In the genomic region with DNA sequence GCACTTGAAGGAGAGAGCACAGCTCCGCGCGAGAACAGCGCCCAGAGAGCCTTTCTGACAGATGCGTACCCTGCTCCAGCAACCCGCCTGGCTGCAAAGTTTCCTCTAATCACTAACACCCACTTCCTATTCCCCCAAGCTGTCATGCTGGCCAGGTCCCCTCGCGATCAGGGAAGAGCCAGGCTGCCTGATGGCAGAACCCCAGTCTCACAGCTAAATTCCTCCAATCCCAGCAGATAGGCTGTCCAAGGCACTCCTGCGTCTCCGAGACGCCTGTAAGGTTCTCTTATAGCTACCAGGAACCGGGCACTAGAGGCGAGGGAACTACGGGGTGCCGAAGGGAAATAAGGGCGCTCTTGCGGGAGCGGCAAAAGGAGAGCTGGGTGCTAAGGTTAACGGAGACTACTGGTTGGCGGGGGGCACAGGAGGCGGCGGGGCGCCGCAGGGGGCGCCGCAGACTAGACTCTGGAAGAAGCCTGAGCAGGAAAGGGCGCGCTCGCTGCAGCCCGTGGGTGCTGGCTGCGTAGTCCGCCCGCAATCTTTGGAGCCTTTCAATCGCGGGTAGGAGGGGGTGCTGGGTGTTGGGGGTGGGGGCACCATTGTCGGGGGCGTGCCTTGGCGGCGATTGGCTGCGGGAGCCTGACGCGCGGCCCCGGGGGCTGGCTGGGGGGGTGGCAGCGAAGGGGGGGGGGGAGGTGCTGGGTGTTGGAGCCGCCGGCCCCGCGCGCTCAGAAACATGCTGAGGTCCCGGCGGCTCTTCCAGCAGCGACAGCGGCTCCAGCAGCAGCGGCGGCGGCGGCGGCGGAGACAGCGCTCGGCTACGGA, we compare ENCODE assay signal across 8 mouse cellular contexts. TPM values are rescaled to one million over a fixed set of nuclear protein-coding genes. Genes with fewer than 3 reads are reported as not detected.
DNase-seq lines count a peak whose midpoint lies in the region; ATAC-seq lines count a peak whose summit lies in the region.

A gene (plus strand): TSS at position 813 of the 825 bp plus-strand sequence.

- H3K9ac ChIP-seq in heart, embryonic 16.5 days (ENCODE audit: low read length), result peak within 1 kb of the TSS; percentile 90
- no peak within 1 kb of the TSS for H3K9ac ChIP-seq in liver, embryonic 16.5 days (ENCODE audit: low read depth, low read length)
- H3K9ac ChIP-seq in neural tube, embryonic 11.5 days (ENCODE audit: low read length), result peak within 1 kb of the TSS; percentile 37; the same call in 1 of the 2 replicates

- no peaks in the 10 kb centered on the region for H3K36me3 ChIP-seq in forebrain, embryonic 10.5 days (replicated peaks)
- no peaks in the 10 kb centered on the region for H3K36me3 ChIP-seq in heart, embryonic 16.5 days (ENCODE audit: control insufficient read depth, insufficient read depth)
- H3K36me3 ChIP-seq in liver, embryonic 16.5 days (ENCODE audit: control insufficient read depth, insufficient read depth), result no peaks in the 10 kb centered on the region
- H3K36me3 ChIP-seq in neural tube, embryonic 11.5 days (ENCODE audit: control insufficient read depth, insufficient read depth, low read length), result no peaks in the 10 kb centered on the region

- H3K4me2 ChIP-seq in heart, embryonic 16.5 days (ENCODE audit: low read depth, low read length), result peak within 1 kb of the TSS; percentile 88
- H3K4me2 ChIP-seq in liver, embryonic 16.5 days (ENCODE audit: low read depth, low read length), result peak within 1 kb of the TSS; percentile 56
- H3K4me2 ChIP-seq in neural tube, embryonic 11.5 days (ENCODE audit: low read depth), result peak within 1 kb of the TSS; percentile 80

- peak within 1 kb of the TSS; percentile 60 for H3K4me3 ChIP-seq in forebrain, embryonic 10.5 days
- peak within 1 kb of the TSS; percentile 77 for H3K4me3 ChIP-seq in heart, embryonic 16.5 days (ENCODE audit: low read length)
- H3K4me3 ChIP-seq in liver, embryonic 16.5 days (ENCODE audit: low read depth, low read length), result peak within 1 kb of the TSS; percentile 50
- H3K4me3 ChIP-seq in neural tube, embryonic 11.5 days (ENCODE audit: low read depth, low read length), result peak within 1 kb of the TSS; percentile 40

- ATAC-seq in heart, embryonic 16.5 days (replicated peaks; ENCODE audit: extremely low read depth, insufficient read depth, low FRiP score), result peak; percentile 76
- ATAC-seq in liver, embryonic 16.5 days (ENCODE audit: low read depth), result peak; percentile 54
- ATAC-seq in neural tube, embryonic 11.5 days (ENCODE audit: insufficient read depth, low FRiP score, low TSS enrichment), result no peak

- DNase-seq in urinary bladder, adult 18-20 months (ENCODE audit: low spot score in 2 of 2), result peak; percentile 22 to 50
- no peak for DNase-seq in urinary bladder, postnatal 10 days (ENCODE audit: low spot score)
- DNase-seq in forebrain, embryonic 10.5 days (ENCODE audit: extremely low spot score, low spot score), result peak; percentile 52
- peak; percentile 63 to 68 for DNase-seq in kidney, postnatal 4 days
- DNase-seq in neural tube, embryonic 11.5 days (ENCODE audit: low spot score), result peak; percentile 58
- peak; percentile 36 for DNase-seq in thymus, postnatal 25 days

- WGBS in forebrain, embryonic 10.5 days, result under 1% methylated on average over 55 of the region's 63 CpGs
- WGBS in heart, embryonic 16.5 days, result under 1% methylated on average over 36 of the region's 63 CpGs
- WGBS in liver, embryonic 16.5 days (ENCODE audit: insufficient replicate concordance), result under 1% methylated on average over 47 of the region's 63 CpGs
- 1% methylated on average over 33 of the region's 63 CpGs for WGBS in neural tube, embryonic 11.5 days

- H3K27me3 ChIP-seq in forebrain, embryonic 10.5 days (ENCODE audit: poor library complexity, severe bottlenecking), result peaks cover 99% of the 10 kb centered on the region
- H3K27me3 ChIP-seq in heart, embryonic 16.5 days (ENCODE audit: control insufficient read depth, insufficient read depth, low read length), result peaks cover 5% of the 10 kb centered on the region; the same call in 1 of the 2 replicates
- peaks cover 68% of the 10 kb centered on the region for H3K27me3 ChIP-seq in liver, embryonic 16.5 days (ENCODE audit: control insufficient read depth, insufficient read depth, low read depth, low read length)
- H3K27me3 ChIP-seq in neural tube, embryonic 11.5 days (ENCODE audit: control insufficient read depth, insufficient read depth, low read length), result peaks cover 64% of the 10 kb centered on the region

- H3K9me3 ChIP-seq in forebrain, embryonic 10.5 days, result no peaks in the 10 kb centered on the region
- H3K9me3 ChIP-seq in heart, embryonic 16.5 days (replicated peaks; ENCODE audit: control insufficient read depth, low read length), result no peaks in the 10 kb centered on the region
- no peaks in the 10 kb centered on the region for H3K9me3 ChIP-seq in liver, embryonic 16.5 days (replicated peaks; ENCODE audit: control insufficient read depth, low read length)
- H3K9me3 ChIP-seq in neural tube, embryonic 11.5 days (ENCODE audit: control insufficient read depth, low read length), result no peaks in the 10 kb centered on the region

- H3K27ac ChIP-seq in forebrain, embryonic 10.5 days, result peak within 1 kb of the TSS; percentile 58; the same call in 1 of the 2 replicates
- H3K27ac ChIP-seq in heart, embryonic 16.5 days (ENCODE audit: low read length), result peak within 1 kb of the TSS; percentile 89
- H3K27ac ChIP-seq in liver, embryonic 16.5 days (ENCODE audit: low read length), result no peak within 1 kb of the TSS
- no peak within 1 kb of the TSS for H3K27ac ChIP-seq in neural tube, embryonic 11.5 days (ENCODE audit: low read depth, low read length)

- peaks cover 47% of the 10 kb centered on the region for H3K4me1 ChIP-seq in forebrain, embryonic 10.5 days
- H3K4me1 ChIP-seq in heart, embryonic 16.5 days (ENCODE audit: control insufficient read depth, insufficient read depth, low read length), result peaks cover 18% of the 10 kb centered on the region
- peaks cover 3% of the 10 kb centered on the region for H3K4me1 ChIP-seq in liver, embryonic 16.5 days (ENCODE audit: control insufficient read depth, low read depth, low read length)
- peaks cover 12% of the 10 kb centered on the region for H3K4me1 ChIP-seq in neural tube, embryonic 11.5 days (ENCODE audit: control insufficient read depth, insufficient read depth, low read length)

RNA-seq across cellular contexts. Expression of the gene that starts here (rescaled TPM):
- 0.07 and 0.21 TPM in 2 replicates for polyA plus RNA-seq in forebrain, embryonic 10.5 days (2016; fragmentation: Nextera tagmentation; extraction: Ambion mirVana)
- 2.7 and 4.2 TPM in 2 replicates for polyA plus RNA-seq in heart, embryonic 16.5 days (2015; fragmentation: Nextera tagmentation; extraction: Ambion mirVana)
- 0.11 and 0.19 TPM in 2 replicates for polyA plus RNA-seq in liver, embryonic 16.5 days (2015; fragmentation: Nextera tagmentation; extraction: Ambion mirVana)
- polyA plus RNA-seq in neural tube, embryonic 11.5 days (2014; fragmentation: Nextera tagmentation; extraction: Ambion mirVana), result 0.20 and 0.31 TPM in 2 replicates

Comparison
In these comparisons a context has a peak if more than half of its experiments do, and no peak if none do; other contexts are left out.
1. Peak in DNase-seq, H3K4me3 ChIP-seq and H3K27ac ChIP-seq in forebrain, embryonic 10.5 days; RNA of the gene not detected or under 1 TPM.
2. Peak in ATAC-seq, H3K4me3 ChIP-seq and H3K4me2 ChIP-seq in liver, embryonic 16.5 days; RNA of the gene not detected or under 1 TPM.
3. Peak in DNase-seq, H3K4me3 ChIP-seq, H3K9ac ChIP-seq and H3K4me2 ChIP-seq in neural tube, embryonic 11.5 days; RNA of the gene not detected or under 1 TPM.